Mouse (Mus musculus) common myeloid progenitor, adult 5-6 weeks (primary cell): ENCODE results near the gene Slc7a1. TPM values are rescaled to one million over a fixed set of nuclear protein-coding genes. Genes with fewer than 3 reads are reported as not detected.

Experiments used
- ATAC-seq: replicated peaks from 2 replicates; pipeline ENCODE4 v1.8.0; 2016; ENCODE audit warnings: low read depth, mild to moderate bottlenecking, moderate TSS enrichment, inconsistent platforms; ENCODE audit not compliant: poor library complexity, severe bottlenecking
- total RNA-seq: library from RNA; stranded (forward); fragments of 200-1000, 187-1606 nt; gene quantifications from 2 replicates; pipeline ENCODE4 v1.2.3, GENCODE M21; 2017

Slc7a1 gene
- total RNA-seq, 1 experiment from 2014 or later, result 30.3 TPM

GRCm38 (mm10) chr5:148372005-148372917, 27.4 kb downstream of the Slc7a1 start:
- no peak for ATAC-seq

- no peak for ATAC-seq
These were observed 28.3 kb downstream of the Slc7a1 start for GRCm38 (mm10) chr5:148371375-148371774.

GRCm38 (mm10) chr5:148370624-148371023, 29.1 kb downstream of the Slc7a1 start:
- ATAC-seq, result peak; percentile 55; the same call in 1 of the 2 replicates

GRCm38 (mm10) chr5:148369178-148369577, 30.5 kb downstream of the Slc7a1 start:
- ATAC-seq, result no peak

GRCm38 (mm10) chr5:148367816-148368215, 31.9 kb downstream of the Slc7a1 start:
- no peak for ATAC-seq

GRCm38 (mm10) chr5:148366455-148366854, 33.2 kb downstream of the Slc7a1 start:
- ATAC-seq, result no peak

GRCm38 (mm10) chr5:148363441-148364113, 36.1 kb downstream of the Slc7a1 start:
- peak; percentile 53 for ATAC-seq

- ATAC-seq, result no peak
These were observed 37.4 kb downstream of the Slc7a1 start for GRCm38 (mm10) chr5:148362296-148362695.

- ATAC-seq, result no peak
These were observed 38.0 kb downstream of the Slc7a1 start for GRCm38 (mm10) chr5:148361759-148362010.

GRCm38 (mm10) chr5:148360922-148361758, 38.6 kb downstream of the Slc7a1 start:
- ATAC-seq, result peak; percentile 45

GRCm38 (mm10) chr5:148359131-148359530, 40.6 kb downstream of the Slc7a1 start:
- ATAC-seq, result no peak

- no peak for ATAC-seq
These were observed 42.5 kb downstream of the Slc7a1 start for GRCm38 (mm10) chr5:148357168-148357567.

GRCm38 (mm10) chr5:148355822-148356221, 43.9 kb downstream of the Slc7a1 start:
- no peak for ATAC-seq

GRCm38 (mm10) chr5:148354536-148354935, 45.2 kb downstream of the Slc7a1 start:
- no peak for ATAC-seq

GRCm38 (mm10) chr5:148353429-148353828, 46.3 kb downstream of the Slc7a1 start:
- no peak for ATAC-seq

- no peak for ATAC-seq
These were observed 50.2 kb downstream of the Slc7a1 start for GRCm38 (mm10) chr5:148349327-148350011.

- ATAC-seq, result no peak
These were observed 51.6 kb downstream of the Slc7a1 start for GRCm38 (mm10) chr5:148348153-148348552.

GRCm38 (mm10) chr5:148346543-148346942, 53.2 kb downstream of the Slc7a1 start:
- ATAC-seq, result no peak; the same call in 1 of the 2 replicates

GRCm38 (mm10) chr5:148344374-148344773, 55.3 kb downstream of the Slc7a1 start:
- no peak for ATAC-seq
